Mouse (Mus musculus) megakaryocyte, embryonic 14.5 days (primary cell): ENCODE measurements at regions not wholly inside any gene's neighbourhood (a gene's known extent, or its start where the extent isn't known, plus 50 kb on each side); places are given as distances from the start of the nearest gene placed in this dataset.

Experiments used
- FLI1 ChIP-seq: IDR thresholded peaks from 2 replicates; pipeline ENCODE4 v1.6.1; 2012; ENCODE audit warnings: low read length, inconsistent platforms, mixed read lengths
- GATA1 ChIP-seq: IDR thresholded peaks from 3 replicates; pipeline ENCODE4 v1.6.1; 2012; ENCODE audit warnings: mixed read lengths, low read length, inconsistent platforms, borderline replicate concordance

DNA sequence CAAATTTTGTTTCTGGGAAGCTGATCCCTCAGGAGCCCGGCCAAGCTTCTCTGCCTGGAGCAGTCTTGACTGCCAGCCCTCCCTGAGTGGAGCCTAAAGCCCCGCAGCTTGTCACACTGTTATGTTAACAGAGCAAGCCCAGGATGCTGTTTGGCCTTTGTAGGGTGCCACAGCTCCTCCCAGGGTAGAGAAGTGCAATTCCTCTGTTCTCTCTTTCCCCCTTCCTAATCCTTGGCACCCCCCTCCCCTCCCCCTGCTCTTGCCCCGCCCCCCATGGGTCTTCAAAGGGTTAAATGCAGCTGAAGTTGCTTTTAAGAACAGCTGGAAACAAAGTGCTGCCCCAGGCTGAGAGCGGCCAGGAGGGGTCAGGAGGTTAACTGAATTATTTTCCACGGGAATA, 234.1 kb upstream of the Rgma start:
- no peak for TF ChIP-seq GATA1
- no peak for TF ChIP-seq FLI1
